Mouse (Mus musculus) G1E (cell line): Measurements from ENCODE around the gene Cfl2. TPM values are rescaled to one million over a fixed set of nuclear protein-coding genes. Genes with fewer than 3 reads are reported as not detected.

Experiments
- ATAC-seq: 2 replicates; pipeline ENCODE4 v1.8.0; 2016; ENCODE audit warnings: mild to moderate bottlenecking; ENCODE audit not compliant: insufficient number of reproducible peaks, poor library complexity, low FRiP score, severe bottlenecking; ENCODE audit errors: extremely low read depth
- DNase-seq: peaks from one replicate; pipeline ENCODE4 v3.0.0; 2012; ENCODE audit warnings: low spot score
- H3K27me3 ChIP-seq: 2 replicates; pipeline ENCODE4 v1.6.1; 2012; ENCODE audit warnings: mild to moderate bottlenecking, low read length, inconsistent platforms; ENCODE audit not compliant: insufficient read depth
- H3K36me3 ChIP-seq: replicated peaks from 2 replicates; pipeline ENCODE3; 2012; ENCODE audit warnings: mild to moderate bottlenecking, inconsistent platforms
- H3K4me1 ChIP-seq: 2 replicates; pipeline ENCODE4 v1.6.1; 2012; ENCODE audit warnings: low read depth, low read length, inconsistent platforms, mixed read lengths; ENCODE audit not compliant: insufficient read depth
- H3K4me3 ChIP-seq: 2 replicates; pipeline ENCODE4 v1.5.1; 2012; ENCODE audit warnings: low read depth, mild to moderate bottlenecking, inconsistent platforms, low read length, moderate library complexity, mixed read lengths
- H3K9me3 ChIP-seq: replicated peaks from 2 replicates; pipeline ENCODE4 v1.6.1; 2012; ENCODE audit warnings: inconsistent platforms
- CTCF ChIP-seq: IDR thresholded peaks from 2 replicates; pipeline ENCODE4 v1.5.1; 2012; ENCODE audit warnings: low read depth, low read length, inconsistent platforms, mixed read lengths
- GATA1 ChIP-seq: IDR thresholded peaks from 2 replicates; pipeline ENCODE4 v1.6.1; 2012; ENCODE audit warnings: borderline replicate concordance, low read length, inconsistent platforms, mixed read lengths
- GATA2 ChIP-seq: IDR thresholded peaks from 2 replicates; pipeline ENCODE4 v1.6.1; 2012; ENCODE audit warnings: low read depth, low read length, inconsistent platforms, borderline replicate concordance
- POLR2AphosphoS5 ChIP-seq: IDR thresholded peaks from 2 replicates; pipeline ENCODE4 v1.6.1; 2012; ENCODE audit warnings: low read depth, low read length, inconsistent platforms; ENCODE audit not compliant: insufficient replicate concordance
- TAL1 ChIP-seq: conservative IDR thresholded peaks from 2 replicates; pipeline ENCODE4 v1.6.1; 2012; ENCODE audit warnings: low read depth, low read length, inconsistent platforms, mixed read lengths
- polyA plus RNA-seq: library from polyadenylated mRNA; stranded (reverse); fragments of >175 nt; gene quantifications from 2 replicates; pipeline ENCODE4 v1.2.3, GENCODE M21; 2012
- total RNA-seq, 2 experiments: library from RNA; stranded (forward) in 1 of 2; stranded (reverse) in 1 of 2; fragments of 200-1000 nt in 1 of 2; fragments of >200 nt in 1 of 2; fragmentation: Nextera tagmentation in 1 of 2; gene quantifications; 2 replicates each; pipeline ENCODE4 v1.2.3; 2014 to 2017

Cfl2 gene
- total and polyA plus RNA-seq, 3 experiments, result 3.1 to 53.0 (median 45.0) TPM

DNA sequence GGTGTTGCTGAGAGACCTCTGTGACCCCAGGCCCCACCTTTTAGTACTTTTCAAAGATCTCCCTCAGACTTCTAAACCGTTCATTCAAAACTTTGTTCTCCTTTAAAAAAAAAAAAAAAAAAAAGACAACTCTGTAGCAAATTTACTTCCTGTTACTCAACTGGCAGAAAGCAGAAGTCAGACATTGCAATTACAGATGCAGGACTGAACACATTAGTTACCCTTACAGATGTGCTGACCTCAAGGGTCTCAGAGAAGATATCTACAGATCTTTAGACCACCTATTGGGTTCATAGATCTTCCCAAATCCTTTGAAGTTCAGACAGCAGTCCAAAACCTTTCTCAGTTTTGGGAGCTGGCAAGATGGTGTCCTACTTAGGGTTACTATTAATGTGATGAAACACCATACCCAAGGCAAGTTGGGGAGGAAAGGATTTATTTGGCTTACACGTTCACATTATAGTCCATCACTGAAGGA lies 42.0 kb downstream of the Cfl2 start:
- DNase-seq, result no peak
- Histone ChIP-seq H3K27me3 (0 out of 2 replicates have a peak, but pooled peaks cover under 1% of the 10 kb centered on the region), H3K4me1 (peaks cover 24% of the 10 kb centered on the region), H3K36me3 (no peaks in the 10 kb centered on the region), H3K4me3 (no peak overlapping the region), H3K9me3 (no peaks in the 10 kb centered on the region)
- ATAC-seq, result peak; percentile 43
- TF ChIP-seq GATA1 (no peak), TAL1 (no peak), GATA2 (no peak), POLR2AphosphoS5 (no peak), CTCF (no peak)

DNA sequence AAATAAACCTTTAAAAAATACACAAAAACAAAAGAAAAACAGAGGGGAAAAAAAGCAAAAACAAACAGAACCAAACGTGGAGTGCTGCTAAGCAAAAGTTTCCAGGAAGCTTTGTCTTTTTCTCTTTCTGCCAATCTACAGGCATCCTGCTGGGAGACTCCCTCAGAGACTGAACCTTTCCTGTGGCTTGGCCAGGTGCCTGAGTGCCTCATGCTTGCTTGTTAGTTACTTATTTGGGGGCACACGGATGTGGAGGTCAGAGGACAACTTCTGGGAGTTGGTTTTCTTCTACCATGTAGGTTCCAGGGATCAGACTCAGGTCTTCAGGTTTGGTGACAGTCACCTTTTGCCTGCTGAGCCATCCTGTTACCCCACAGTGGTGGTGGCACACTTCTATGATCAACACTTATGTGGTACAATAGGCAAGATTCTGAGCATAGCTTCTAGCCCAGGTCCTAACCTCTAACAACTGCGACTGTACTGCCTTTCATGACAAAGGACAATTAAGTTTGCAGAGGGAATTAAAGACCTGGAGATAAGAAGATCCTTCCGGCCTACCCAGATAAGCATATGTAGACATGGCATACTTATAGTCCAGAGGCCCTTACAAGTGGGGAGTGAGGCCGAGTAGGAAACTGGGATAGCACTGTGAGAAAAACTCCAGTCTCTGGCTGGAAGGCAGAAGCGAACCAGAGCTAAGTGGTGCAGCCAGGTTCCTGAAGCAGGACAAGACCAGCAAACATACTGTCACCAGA lies 43.3 kb downstream of the Cfl2 start:
- Histone ChIP-seq H3K9me3 (no peaks in the 10 kb centered on the region), H3K4me3 (no peak overlapping the region), H3K4me1 (peaks cover 24% of the 10 kb centered on the region), H3K36me3 (no peaks in the 10 kb centered on the region), H3K27me3 (no peaks in the 10 kb centered on the region)
- no peak for TF ChIP-seq CTCF
- no peak for TF ChIP-seq POLR2AphosphoS5
- TF ChIP-seq GATA1, result no peak
- TF ChIP-seq GATA2, result no peak
- TF ChIP-seq TAL1, result no peak
- ATAC-seq (peak; percentile 69), DNase-seq (no peak)

DNA sequence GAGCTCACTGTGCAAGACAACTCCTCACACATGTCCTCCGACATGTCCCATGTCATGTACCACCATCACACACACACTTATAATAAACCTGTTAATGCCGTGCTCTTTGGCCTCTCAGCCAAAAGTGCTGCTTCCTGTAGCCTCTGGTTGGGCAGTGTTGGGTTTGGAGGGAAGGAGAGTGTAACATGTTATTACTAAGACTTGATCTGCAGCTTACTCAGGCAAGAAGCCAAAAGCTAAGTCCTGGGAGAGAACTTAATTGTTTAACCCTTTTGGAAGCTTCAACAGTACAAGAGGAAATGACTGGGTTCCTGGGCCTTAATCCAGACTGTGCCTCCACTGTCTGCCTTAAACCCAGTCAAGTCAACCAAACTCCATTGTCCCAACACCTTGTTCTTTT lies 52.5 kb downstream of the Cfl2 start:
- TF ChIP-seq GATA2, result no peak
- TF ChIP-seq POLR2AphosphoS5, result no peak
- DNase-seq, result no peak
- Histone ChIP-seq H3K9me3 (no peaks in the 10 kb centered on the region), H3K27me3 (peaks cover 18% of the 10 kb centered on the region; the same call in 1 of the 2 replicates), H3K4me3 (no peak overlapping the region), H3K36me3 (no peaks in the 10 kb centered on the region), H3K4me1 (peaks cover 20% of the 10 kb centered on the region)
- ATAC-seq, result no peak

Other genes starting within 250 kb of the Cfl2 start
- gene Sptssa, start 206.3 kb downstream of the Cfl2 start, total RNA-seq (2014; fragmentation: Nextera tagmentation), result 50.6 and 51.8 TPM in 2 replicates
- 288 and 294 TPM in 2 replicates for gene Sptssa, start 206.3 kb downstream of the Cfl2 start, total RNA-seq (2017)
- 20.1 and 24.3 TPM in 2 replicates for gene Sptssa, start 206.3 kb downstream of the Cfl2 start, polyA plus RNA-seq
- gene Eapp, start 167.0 kb downstream of the Cfl2 start, total RNA-seq (2014; fragmentation: Nextera tagmentation), result 53.2 and 70.6 TPM in 2 replicates
- 84.9 and 106 TPM in 2 replicates for gene Eapp, start 167.0 kb downstream of the Cfl2 start, total RNA-seq (2017)
- 59.6 and 98.9 TPM in 2 replicates for gene Eapp, start 167.0 kb downstream of the Cfl2 start, polyA plus RNA-seq
- gene Snx6, start 67.2 kb downstream of the Cfl2 start, total RNA-seq (2014; fragmentation: Nextera tagmentation), result 74.0 and 80.4 TPM in 2 replicates
- gene Snx6, start 67.2 kb downstream of the Cfl2 start, total RNA-seq (2017), result 162 and 188 TPM in 2 replicates
- 14.0 and 17.5 TPM in 2 replicates for gene Snx6, start 67.2 kb downstream of the Cfl2 start, polyA plus RNA-seq
- gene Gm20403, start 123.7 kb upstream of the Cfl2 start, total RNA-seq (2014; fragmentation: Nextera tagmentation), result not detected in 2 replicates
- not detected in 2 replicates for gene Gm20403, start 123.7 kb upstream of the Cfl2 start, total RNA-seq (2017)
- 0.46 and 0.79 TPM in 2 replicates for gene Gm20403, start 123.7 kb upstream of the Cfl2 start, polyA plus RNA-seq
- gene Baz1a, start 151.5 kb upstream of the Cfl2 start, total RNA-seq (2014; fragmentation: Nextera tagmentation), result 343 and 370 TPM in 2 replicates
- 138 and 174 TPM in 2 replicates for gene Baz1a, start 151.5 kb upstream of the Cfl2 start, total RNA-seq (2017)
- gene Baz1a, start 151.5 kb upstream of the Cfl2 start, polyA plus RNA-seq, result 34.1 and 35.2 TPM in 2 replicates
- 46.5 and 53.1 TPM in 2 replicates for gene 2700097O09Rik, start 217.2 kb upstream of the Cfl2 start, total RNA-seq (2014; fragmentation: Nextera tagmentation)
- gene 2700097O09Rik, start 217.2 kb upstream of the Cfl2 start, total RNA-seq (2017), result 42.5 and 42.8 TPM in 2 replicates
- gene 2700097O09Rik, start 217.2 kb upstream of the Cfl2 start, polyA plus RNA-seq, result 1.5 and 1.7 TPM in 2 replicates
- 287 and 299 TPM in 2 replicates for gene Srp54a, start 217.4 kb upstream of the Cfl2 start, total RNA-seq (2014; fragmentation: Nextera tagmentation)
- 279 and 303 TPM in 2 replicates for gene Srp54a, start 217.4 kb upstream of the Cfl2 start, total RNA-seq (2017)
- 67.6 and 70.2 TPM in 2 replicates for gene Srp54a, start 217.4 kb upstream of the Cfl2 start, polyA plus RNA-seq